In genomic region chr7:83809060-83809459, GRCm38 (mm10) we compare ENCODE assay signal across 10 mouse cellular contexts. TPM values are rescaled to one million over a fixed set of nuclear protein-coding genes. Genes with fewer than 3 reads are reported as not detected.
A peak's percentile ranks its signal among the peaks of the same experiment; 100 is the strongest.
DNase-seq lines count a peak whose midpoint lies in the region; ATAC-seq lines count a peak whose summit lies in the region.
"Had no signal": no experiment of that assay in that cellular context is flagged by ENCODE, and none has a peak within 500 bp of the region (broad histone marks: within the 10 kb centered on the region; RNA-seq: fewer than 3 reads in every experiment).

No protein-coding gene starts in this region.

- no peak overlapping the region for H3K4me3 ChIP-seq in hindbrain, embryonic 13.5 days
- no peak overlapping the region for H3K4me3 ChIP-seq in hindbrain, embryonic 11.5 days (ENCODE audit: low read depth, low read length)
- H3K4me3 ChIP-seq: neural tube, embryonic 12.5 days had no signal

- no peaks in the 10 kb centered on the region for H3K27me3 ChIP-seq in hindbrain, embryonic 13.5 days
- no peaks in the 10 kb centered on the region for H3K27me3 ChIP-seq in hindbrain, embryonic 11.5 days (ENCODE audit: control insufficient read depth, insufficient read depth, low read length)
- H3K27me3 ChIP-seq: neural tube, embryonic 12.5 days had no signal

- no peaks in the 10 kb centered on the region for H3K36me3 ChIP-seq in hindbrain, embryonic 13.5 days
- no peaks in the 10 kb centered on the region for H3K36me3 ChIP-seq in hindbrain, embryonic 11.5 days (ENCODE audit: control insufficient read depth, insufficient read depth, low read length)
- H3K36me3 ChIP-seq: G1E; neural tube, embryonic 12.5 days had no signal

- peaks cover 29% of the 10 kb centered on the region for H3K4me1 ChIP-seq in hindbrain, embryonic 13.5 days (replicated peaks)
- peaks cover 4% of the 10 kb centered on the region; the same call in 1 of the 2 replicates for H3K4me1 ChIP-seq in hindbrain, embryonic 11.5 days (replicated peaks; ENCODE audit: control insufficient read depth, insufficient read depth, low read length)

- H3K4me2 ChIP-seq in hindbrain, embryonic 13.5 days, result no peak overlapping the region
- H3K4me2 ChIP-seq in hindbrain, embryonic 11.5 days (replicated peaks; ENCODE audit: low read depth, low read length), result no peak overlapping the region
- H3K4me2 ChIP-seq: neural tube, embryonic 12.5 days had no signal

- H3K27ac ChIP-seq in hindbrain, embryonic 13.5 days, result no peak overlapping the region
- no peak overlapping the region for H3K27ac ChIP-seq in hindbrain, embryonic 11.5 days (ENCODE audit: low read depth, low read length)
- H3K27ac ChIP-seq: neural tube, embryonic 12.5 days had no signal

- no peak overlapping the region for H3K9ac ChIP-seq in hindbrain, embryonic 13.5 days
- H3K9ac ChIP-seq in hindbrain, embryonic 11.5 days (ENCODE audit: low read depth, low read length), result no peak overlapping the region
- H3K9ac ChIP-seq: neural tube, embryonic 12.5 days had no signal

- 39% methylated on average over 6 of the region's 6 CpGs for WGBS in hindbrain, embryonic 13.5 days
- WGBS in hindbrain, embryonic 11.5 days, result 42% methylated on average over 6 of the region's 6 CpGs

- intact Hi-C loops in heart, postnatal 10 days (cut with DNase I), result no loop called here

- H3K9me3 ChIP-seq in hindbrain, embryonic 13.5 days, result no peaks in the 10 kb centered on the region
- no peaks in the 10 kb centered on the region for H3K9me3 ChIP-seq in hindbrain, embryonic 11.5 days (ENCODE audit: control insufficient read depth, low read length)
- H3K9me3 ChIP-seq: G1E; neural tube, embryonic 12.5 days had no signal

- peak; percentile 53 for ATAC-seq in hindbrain, embryonic 13.5 days (ENCODE audit: low FRiP score)
- ATAC-seq in hindbrain, embryonic 11.5 days (ENCODE audit: low FRiP score), result no peak

- no peak for DNase-seq in hindbrain, embryonic 11.5 days (ENCODE audit: low spot score)
- DNase-seq in cerebellum, postnatal 10 days, result peak; percentile 93 to 96
- DNase-seq in heart, postnatal 10 days, result peak; percentile 67 to 70
- DNase-seq in layer of hippocampus, adult 9-10 months (ENCODE audit: low spot score), result peak; percentile 88
- peak; percentile 73 for DNase-seq in lung, postnatal 36 days
- no peak for DNase-seq in testis, postnatal 14 days (ENCODE audit: low spot score)
- no peak for DNase-seq in spleen, adult 18-20 months

RNA-seq across cellular contexts. Expression of gene Cfap161, which starts 14.4 kb away (rescaled TPM):
- polyA plus RNA-seq in hindbrain, embryonic 13.5 days (2015; fragmentation: Nextera tagmentation; extraction: Ambion mirVana), result 0.87 and 1.6 TPM in 2 replicates
- 0.99 and 1.5 TPM in 2 replicates for polyA plus RNA-seq in hindbrain, embryonic 11.5 days (2014; fragmentation: Nextera tagmentation; extraction: Ambion mirVana)
- not detected for total RNA-seq in heart, postnatal 10 days (2021)
- total RNA-seq: G1E had no signal
- polyA plus RNA-seq: G1E; neural tube, embryonic 12.5 days had no signal

Comparison
In these comparisons a context has a peak if more than half of its experiments do, and no peak if none do; other contexts are left out.
1. DNase-seq: peak in cerebellum, postnatal 10 days (2 of 2), heart, postnatal 10 days (2 of 2), layer of hippocampus, adult 9-10 months (single experiment) and lung, postnatal 36 days (single experiment); none in hindbrain, embryonic 11.5 days (single experiment), testis, postnatal 14 days (single experiment) and spleen, adult 18-20 months (0 of 2).